Mouse (Mus musculus): ENCODE measurements around the gene Bglap2. TPM values are rescaled to one million over a fixed set of nuclear protein-coding genes. Genes with fewer than 3 reads are reported as not detected.
"Not testable (repeated sequence)": the region's sequence is repeated elsewhere in the genome, so short reads cannot be mapped to it uniquely, and the experiment has no call there.

The Bglap2 gene
- total and polyA plus RNA-seq, 3 experiments = not detected

DNA sequence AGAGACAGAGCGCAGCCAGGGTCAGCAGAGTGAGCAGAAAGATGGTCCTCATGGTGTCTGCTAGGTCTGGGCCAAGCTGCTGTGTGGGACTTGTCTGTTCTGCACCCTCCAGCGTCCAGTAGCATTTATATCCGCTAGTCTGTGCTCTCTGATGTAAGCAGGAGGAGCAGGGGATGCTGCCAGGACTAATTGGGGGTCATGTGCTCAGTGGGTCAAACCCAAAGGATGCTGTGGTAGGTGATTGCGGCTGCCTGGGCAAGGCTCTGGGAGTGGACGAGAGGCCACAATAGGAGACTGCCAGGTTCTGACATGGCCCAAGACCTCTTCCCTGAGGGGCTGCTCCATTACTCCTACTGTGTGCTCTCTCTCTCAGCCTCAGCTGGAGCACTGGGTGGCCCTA lies 5.9 kb upstream of the Bglap2 start, which contains the start of gene Bglap:
Bglap (minus strand) TSS at position 101 of the 400 bp plus-strand sequence.
- Histone ChIP-seq H3K27me3 (replicated peaks) (no peaks in the 10 kb centered on the region), H3K79me2 (replicated peaks; ENCODE audit: control insufficient read depth, extremely low read depth, insufficient read depth, poor library complexity, severe bottlenecking) (no peaks in the 10 kb centered on the region), H3K4me2 (ENCODE audit: insufficient read depth, low read depth, poor library complexity, severe bottlenecking) (no peak within 1 kb of the TSS), H3K27ac (ENCODE audit: insufficient read depth, low read depth) (no peak within 1 kb of the TSS), H3K36me3 (replicated peaks in 1 of 2; ENCODE audit: control insufficient read depth in 1 of 2, insufficient read depth in 1 of 2, low read length in 1 of 2) (peaks cover 0 to 2% of the 10 kb centered on the region in 2 experiments), H3K9me3 (replicated peaks; ENCODE audit: low read length) (no peaks in the 10 kb centered on the region), H3K4me1 (ENCODE audit: control insufficient read depth in 1 of 2, insufficient read depth in 2 of 2) (peaks cover 0 to 5% of the 10 kb centered on the region in 2 experiments; a peak in 1 of 4 replicates), H3K4me3 (replicated peaks in 1 of 3; ENCODE audit: low read depth in 2 of 3, low read length in 2 of 3, poor library complexity in 1 of 3) (no peak within 1 kb of the TSS), H3K9ac (ENCODE audit: insufficient read depth, low read depth) (no peak within 1 kb of the TSS)
- in situ Hi-C loops (cut with MboI; ENCODE audit: low pct_ligation_motif_present, low pct_unique_long_range_greater_than_20kb, low sequenced_read_pairs) = no loop called here
- DNase-seq (ENCODE audit: extremely low read depth) = no peak
- dilution Hi-C loops (cut with MboI; ENCODE audit: extremely low pct_ligation_motif_present, extremely low pct_unique_long_range_greater_than_20kb, low sequenced_read_pairs) = no loop called here
- no peak for TF ChIP-seq SMC3 (IDR thresholded peaks at IDR 0.05; ENCODE audit: low read depth, low read length)
- TF ChIP-seq MXI1 (IDR thresholded peaks at IDR 0.05; ENCODE audit: low read depth, low read length) = no peak
- TF ChIP-seq SIN3A (IDR thresholded peaks at IDR 0.05; ENCODE audit: low read length) = no peak
- TF ChIP-seq MAX (IDR thresholded peaks at IDR 0.05; ENCODE audit: low read length) = no peak
- TF ChIP-seq ZMIZ1 (IDR thresholded peaks at IDR 0.05; ENCODE audit: low read depth, low read length) = no peak
- TF ChIP-seq TCF12 (IDR thresholded peaks at IDR 0.05; ENCODE audit: low read depth, low read length) = no peak
- TF ChIP-seq GABPA (IDR thresholded peaks at IDR 0.05; ENCODE audit: insufficient replicate concordance, low read depth, low read length) = no peak

DNA sequence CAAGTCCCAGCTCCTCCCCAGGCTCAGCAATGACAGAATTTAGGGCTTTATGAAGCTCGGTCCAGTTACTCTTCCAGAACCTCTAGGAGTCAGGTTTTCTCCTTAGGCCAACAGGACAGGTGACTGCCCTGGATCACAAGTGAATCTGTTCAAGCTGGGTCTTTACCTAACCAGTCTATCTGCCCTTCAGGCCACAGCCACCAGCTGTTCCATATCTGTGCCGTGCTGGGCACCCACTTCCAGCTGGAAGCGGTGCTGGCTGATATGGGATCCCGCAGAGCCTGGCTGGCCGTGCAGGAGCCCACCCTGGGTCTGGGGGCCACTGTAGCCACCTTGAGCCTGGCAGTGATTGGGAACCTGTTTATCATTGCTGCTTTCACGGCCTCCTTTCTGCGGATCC lies 3.9 kb upstream of the Bglap2 start:
- in situ Hi-C loops (cut with MboI; ENCODE audit: low pct_ligation_motif_present, low pct_unique_long_range_greater_than_20kb, low sequenced_read_pairs); H3K4me2 ChIP-seq (ENCODE audit: insufficient read depth, low read depth, poor library complexity, severe bottlenecking); H3K4me3 ChIP-seq (replicated peaks in 1 of 3; ENCODE audit: low read depth in 2 of 3, low read length in 2 of 3, poor library complexity in 1 of 3): not testable (repeated sequence)

DNA sequence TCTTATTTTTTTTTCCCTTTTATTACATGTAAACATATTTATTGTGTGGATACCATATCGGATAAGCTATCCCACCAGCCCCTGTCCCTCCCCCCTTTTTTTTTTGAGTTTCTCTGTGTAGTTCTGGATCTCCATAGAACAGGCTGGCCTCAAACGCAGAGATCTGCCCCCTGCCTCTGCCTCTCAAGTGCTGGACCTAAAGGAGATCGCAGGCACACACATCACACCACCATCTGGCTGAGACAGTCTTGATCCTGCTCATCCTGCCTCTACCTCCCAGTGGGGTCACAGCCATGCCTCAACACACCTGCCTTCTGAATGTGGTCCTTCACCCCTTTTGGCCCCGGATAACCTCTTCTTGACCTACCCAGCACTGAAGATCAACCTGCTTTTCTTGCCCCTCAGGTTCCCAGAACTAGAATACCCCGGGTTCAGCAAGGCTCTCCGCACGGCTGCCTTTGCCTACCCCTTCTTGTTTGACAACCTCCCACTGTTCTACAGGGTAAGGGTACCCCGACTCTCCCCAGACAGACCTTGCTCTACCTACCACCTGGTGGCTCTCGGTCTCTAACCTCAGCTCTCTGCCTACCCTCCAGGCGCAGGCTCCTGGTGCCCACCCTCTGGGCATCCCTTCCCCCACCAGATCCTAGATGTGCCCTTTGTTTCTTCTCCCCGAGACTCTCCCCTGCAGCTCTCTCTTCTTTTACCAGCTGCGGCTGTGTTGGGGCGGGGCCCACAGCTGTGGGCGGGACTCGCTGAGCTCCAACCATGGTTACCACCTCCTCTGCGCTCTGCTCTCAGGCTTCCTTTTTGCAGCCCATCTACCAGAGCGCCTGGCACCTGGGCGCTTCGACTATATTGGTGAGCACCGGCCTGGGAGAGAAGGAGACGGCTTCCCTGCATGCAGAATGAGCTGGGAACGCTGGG lies 3.2 kb upstream of the Bglap2 start:
- in situ Hi-C loops (cut with MboI; ENCODE audit: low pct_ligation_motif_present, low pct_unique_long_range_greater_than_20kb, low sequenced_read_pairs); H3K4me3 ChIP-seq (replicated peaks in 1 of 3; ENCODE audit: low read depth in 2 of 3, low read length in 2 of 3, poor library complexity in 1 of 3); H3K9me3 ChIP-seq (replicated peaks; ENCODE audit: low read length); H3K27ac ChIP-seq (ENCODE audit: insufficient read depth, low read depth); H3K27me3 ChIP-seq (replicated peaks); H3K9ac ChIP-seq (ENCODE audit: insufficient read depth, low read depth); H3K36me3 ChIP-seq (replicated peaks in 1 of 2; ENCODE audit: control insufficient read depth in 1 of 2, insufficient read depth in 1 of 2, low read length in 1 of 2); H3K4me1 ChIP-seq (ENCODE audit: control insufficient read depth in 1 of 2, insufficient read depth in 2 of 2); H3K79me2 ChIP-seq (replicated peaks; ENCODE audit: control insufficient read depth, extremely low read depth, insufficient read depth, poor library complexity, severe bottlenecking); dilution Hi-C loops (cut with MboI; ENCODE audit: extremely low pct_ligation_motif_present, extremely low pct_unique_long_range_greater_than_20kb, low sequenced_read_pairs): not testable (repeated sequence)
- peak; percentile 31 for DNase-seq (ENCODE audit: extremely low read depth)
- H3K4me2 ChIP-seq (ENCODE audit: insufficient read depth, low read depth, poor library complexity, severe bottlenecking) = peak overlapping the region; percentile 60

More for the DNA sequence above, 3.9 kb upstream of the Bglap2 start:
- H3K27me3 ChIP-seq (replicated peaks); H3K79me2 ChIP-seq (replicated peaks; ENCODE audit: control insufficient read depth, extremely low read depth, insufficient read depth, poor library complexity, severe bottlenecking); H3K4me1 ChIP-seq (ENCODE audit: control insufficient read depth in 1 of 2, insufficient read depth in 2 of 2); H3K36me3 ChIP-seq (replicated peaks in 1 of 2; ENCODE audit: control insufficient read depth in 1 of 2, insufficient read depth in 1 of 2, low read length in 1 of 2); H3K9ac ChIP-seq (ENCODE audit: insufficient read depth, low read depth); H3K9me3 ChIP-seq (replicated peaks; ENCODE audit: low read length); H3K27ac ChIP-seq (ENCODE audit: insufficient read depth, low read depth); dilution Hi-C loops (cut with MboI; ENCODE audit: extremely low pct_ligation_motif_present, extremely low pct_unique_long_range_greater_than_20kb, low sequenced_read_pairs); DNase-seq (ENCODE audit: extremely low read depth): not testable (repeated sequence)

DNA sequence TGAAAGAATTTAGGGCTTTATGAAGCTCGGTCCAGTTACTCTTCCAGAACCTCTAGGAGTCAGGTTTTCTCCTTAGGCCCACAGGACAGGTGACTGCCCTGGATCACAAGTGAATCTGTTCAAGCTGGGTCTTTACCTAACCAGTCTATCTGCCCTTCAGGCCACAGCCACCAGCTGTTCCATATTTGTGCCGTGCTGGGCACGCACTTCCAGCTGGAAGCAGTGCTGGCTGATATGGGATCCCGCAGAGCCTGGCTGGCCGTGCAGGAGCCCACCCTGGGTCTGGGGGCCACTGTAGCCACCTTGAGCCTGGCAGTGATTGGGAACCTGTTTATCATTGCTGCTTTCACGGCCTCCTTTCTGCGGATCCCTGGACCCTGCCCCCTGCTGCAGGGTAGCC lies 1.9 kb downstream of the Bglap2 start:
- H3K4me3 ChIP-seq (replicated peaks in 1 of 3; ENCODE audit: low read depth in 2 of 3, low read length in 2 of 3, poor library complexity in 1 of 3); H3K4me2 ChIP-seq (ENCODE audit: insufficient read depth, low read depth, poor library complexity, severe bottlenecking); dilution Hi-C loops (cut with MboI; ENCODE audit: extremely low pct_ligation_motif_present, extremely low pct_unique_long_range_greater_than_20kb, low sequenced_read_pairs): not testable (repeated sequence)

More for the DNA sequence above, 1.9 kb downstream of the Bglap2 start:
- H3K27me3 ChIP-seq (replicated peaks); H3K27ac ChIP-seq (ENCODE audit: insufficient read depth, low read depth); H3K4me1 ChIP-seq (ENCODE audit: control insufficient read depth in 1 of 2, insufficient read depth in 2 of 2); H3K36me3 ChIP-seq (replicated peaks in 1 of 2; ENCODE audit: control insufficient read depth in 1 of 2, insufficient read depth in 1 of 2, low read length in 1 of 2); H3K9ac ChIP-seq (ENCODE audit: insufficient read depth, low read depth); H3K79me2 ChIP-seq (replicated peaks; ENCODE audit: control insufficient read depth, extremely low read depth, insufficient read depth, poor library complexity, severe bottlenecking); in situ Hi-C loops (cut with MboI; ENCODE audit: low pct_ligation_motif_present, low pct_unique_long_range_greater_than_20kb, low sequenced_read_pairs); DNase-seq (ENCODE audit: extremely low read depth); H3K9me3 ChIP-seq (replicated peaks; ENCODE audit: low read length): not testable (repeated sequence)
